Mouse (Mus musculus) naive thymus-derived CD4-positive, alpha-beta T cell, adult 5 months (primary cell): ENCODE measurements around the gene A730015C16Rik. TPM values are rescaled to one million over a fixed set of nuclear protein-coding genes. Genes with fewer than 3 reads are reported as not detected.

ENCODE experiments used
- polyA plus RNA-seq: library from polyadenylated mRNA; unstranded; fragments of 100-300 nt; shearing (Covaris generic); gene quantifications from one replicate; pipeline ENCODE4 v1.2.1, GENCODE M21; 2017

Gene A730015C16Rik
- 0.37 TPM for polyA plus RNA-seq

GRCm38 (mm10) chr4:108848505-108848848, at the start of gene A730015C16Rik:
Gene A730015C16Rik, minus strand, starts transcription at chr4:108848619.

DNA sequence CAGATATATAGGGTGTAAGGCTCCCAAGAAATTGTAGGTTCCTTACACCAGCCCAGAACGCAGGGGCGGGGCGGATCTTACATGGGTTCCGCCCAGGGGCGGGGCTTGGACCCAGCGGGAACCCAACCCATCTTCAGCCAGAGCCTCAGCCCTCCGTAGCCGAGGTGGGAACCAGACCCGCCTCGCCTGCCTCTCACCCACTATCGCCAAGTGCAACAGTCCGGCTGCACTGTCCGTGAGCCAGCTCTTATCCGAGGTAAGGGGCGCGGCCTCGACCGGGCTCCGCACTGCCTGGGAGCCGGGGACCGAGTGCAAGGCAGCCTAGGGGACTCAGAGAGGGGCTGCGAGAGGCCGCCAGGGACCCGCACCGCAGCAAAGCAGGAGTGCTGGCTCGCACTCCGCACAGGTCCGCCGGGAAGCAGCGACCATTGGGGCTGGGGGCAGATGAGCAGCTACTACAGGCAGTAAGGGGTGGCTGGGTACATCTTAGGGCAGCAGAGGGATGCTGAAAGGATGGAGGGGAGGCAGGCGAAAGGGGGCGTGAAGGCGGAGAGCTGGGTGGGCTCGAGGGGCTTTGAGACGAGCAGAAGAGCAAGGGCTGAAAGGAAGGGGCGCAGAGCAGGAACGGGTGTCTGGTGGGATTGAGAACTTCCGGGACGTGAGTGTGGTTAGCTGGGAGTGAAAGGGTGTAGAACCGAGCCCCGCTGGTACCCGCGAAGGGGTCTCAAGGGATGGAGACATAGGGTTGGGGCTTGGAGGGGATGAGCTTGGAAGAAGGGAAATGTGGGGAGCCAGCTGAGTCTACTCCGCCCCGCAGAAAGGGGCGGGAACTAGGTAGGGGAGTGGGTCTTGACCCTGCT, 30.8 kb upstream of the A730015C16Rik start, which contains the start of gene Rab3b:
Gene Rab3b, plus strand, starts transcription at position 101 of the 860 bp plus-strand sequence.

GRCm38 (mm10) chr4:108847715-108848504, 509 bp downstream of the A730015C16Rik start, which contains the start of gene Kti12:
Gene Kti12, plus strand, starts transcription at chr4:108847785.

GRCm38 (mm10) chr4:108834115-108834970, 14.1 kb downstream of the A730015C16Rik start, which contains the start of gene Txndc12:
Gene Txndc12, plus strand, starts transcription at chr4:108834601.

DNA sequence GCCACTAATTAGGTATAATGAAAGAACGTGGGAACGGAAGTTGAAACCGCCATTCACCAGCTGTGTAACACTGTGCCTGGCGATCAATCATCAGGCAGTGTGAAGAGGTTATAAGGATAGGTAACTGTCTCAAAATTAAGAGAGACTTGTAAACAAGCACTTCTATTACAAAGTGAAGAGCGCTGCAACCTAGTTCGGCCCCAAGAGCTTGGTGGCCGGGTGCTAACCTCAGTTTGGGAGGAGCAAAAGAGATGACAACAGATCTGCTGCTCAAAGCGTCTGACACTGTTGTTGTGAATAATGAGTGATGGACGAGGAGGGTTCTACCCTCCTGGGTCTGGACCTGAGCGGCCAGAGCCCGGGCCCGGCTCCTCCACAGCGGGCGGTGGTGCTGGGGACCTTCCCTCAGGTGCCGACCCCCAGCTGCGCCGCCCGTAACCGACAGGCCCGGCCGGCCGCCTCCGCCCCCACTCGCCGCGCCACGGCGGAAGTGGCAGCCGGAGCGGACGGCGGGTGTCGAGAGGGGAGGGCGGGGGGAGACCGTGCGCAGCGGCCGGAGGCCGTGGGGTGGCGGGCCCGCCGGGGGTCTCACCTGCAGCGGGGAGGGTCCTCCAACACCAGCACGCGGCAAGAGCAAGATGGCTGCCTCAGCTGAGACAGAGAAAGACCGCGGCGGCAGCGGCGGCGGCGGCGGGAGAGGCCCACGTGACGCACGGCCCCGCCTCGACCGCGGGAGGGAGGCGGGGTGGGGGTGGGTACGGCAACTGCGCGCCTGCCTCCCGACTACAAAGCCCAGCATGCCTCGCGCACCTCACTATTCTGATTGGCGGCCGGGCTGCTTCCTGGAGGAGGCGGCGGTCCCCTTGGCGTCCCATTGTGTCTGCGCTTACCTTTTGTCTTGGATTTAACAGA, 15.2 kb downstream of the A730015C16Rik start, which contains the start of gene Btf3l4:
Gene Btf3l4, minus strand, starts transcription at position 699 of the 912 bp plus-strand sequence.

Other genes with a start within 250 kb of the A730015C16Rik start
- gene Cc2d1b, start 228.7 kb downstream of the A730015C16Rik start, polyA plus RNA-seq = 75.9 TPM
- not detected for gene 3110021N24Rik, start 129.0 kb downstream of the A730015C16Rik start, polyA plus RNA-seq
- 0.19 TPM for gene Zfyve9, start 67.8 kb downstream of the A730015C16Rik start, polyA plus RNA-seq
- 65.5 TPM for gene Btf3l4, start 15.0 kb downstream of the A730015C16Rik start, polyA plus RNA-seq
- 11.9 TPM for gene Txndc12, start 14.0 kb downstream of the A730015C16Rik start, polyA plus RNA-seq
- 56.6 TPM for gene Kti12, start 834 bp downstream of the A730015C16Rik start, polyA plus RNA-seq
- not detected for gene Rab3b, start 30.4 kb upstream of the A730015C16Rik start, polyA plus RNA-seq
- 124 TPM for gene Nrd1, start 152.0 kb upstream of the A730015C16Rik start, polyA plus RNA-seq